Mouse (Mus musculus) small intestine, adult 2 months (tissue): ENCODE results near the gene Bcl2l1. TPM values are rescaled to one million over a fixed set of nuclear protein-coding genes. Genes with fewer than 3 reads are reported as not detected.

Experiments used
- H3K27ac ChIP-seq: fragments of 200-500 bp; 2 replicates; pipeline ENCODE4 v1.5.1; 2012; ENCODE audit warnings: low read depth, low read length, control low read depth, inconsistent platforms; ENCODE audit not compliant: insufficient read depth
- H3K27me3 ChIP-seq: fragments of 200-500 bp; 2 replicates; pipeline ENCODE4 v1.6.1; 2012; ENCODE audit warnings: mild to moderate bottlenecking, moderate library complexity, low read length, inconsistent platforms; ENCODE audit not compliant: control insufficient read depth, insufficient read depth
- H3K36me3 ChIP-seq: fragments of 200-500 bp; 2 replicates; pipeline ENCODE4 v1.6.1; 2012; ENCODE audit warnings: mild to moderate bottlenecking, low read length, control low read depth, inconsistent platforms; ENCODE audit not compliant: control insufficient read depth, insufficient read depth
- H3K4me1 ChIP-seq: fragments of 200-500 bp; 2 replicates; pipeline ENCODE4 v1.6.1; 2012; ENCODE audit warnings: low read length, inconsistent platforms, mixed read lengths; ENCODE audit not compliant: control insufficient read depth, insufficient read depth, insufficient read length
- H3K4me3 ChIP-seq: fragments of 200-500 bp; 2 replicates; pipeline ENCODE4 v1.5.1; 2012; ENCODE audit warnings: low read depth, mild to moderate bottlenecking, control low read depth, inconsistent platforms, low read length, moderate library complexity
- CTCF ChIP-seq: fragments of 200-500 bp; IDR thresholded peaks from 2 replicates; pipeline ENCODE4 v1.5.1; 2012; ENCODE audit warnings: low read depth, mild to moderate bottlenecking, control low read depth, inconsistent platforms, low read length, moderate library complexity, mixed read lengths; ENCODE audit not compliant: insufficient replicate concordance, insufficient read length; ENCODE audit errors: extremely low read depth
- POLR2A ChIP-seq: fragments of 200-500 bp; IDR thresholded peaks from 2 replicates; pipeline ENCODE4 v1.6.1; 2012; ENCODE audit warnings: low read depth, mild to moderate bottlenecking, control low read depth, inconsistent platforms, low read length, moderate library complexity
- WGBS: fragments of 180-500 bp; shearing (Covaris S2); methylation state at CpG from one replicate; pipeline ENCODE4 v1.1.7; 2018; 5-methylcytosine and 5-hydroxymethylcytosine counted together
- polyA plus RNA-seq: library from polyadenylated mRNA; depleted of rRNA; stranded (reverse); fragments of >200 nt; gene quantifications from 2 replicates; pipeline ENCODE4 v1.2.3, GENCODE M21; 2012

Gene Bcl2l1
- polyA plus RNA-seq, 1 experiment: 53.8 TPM

DNA sequence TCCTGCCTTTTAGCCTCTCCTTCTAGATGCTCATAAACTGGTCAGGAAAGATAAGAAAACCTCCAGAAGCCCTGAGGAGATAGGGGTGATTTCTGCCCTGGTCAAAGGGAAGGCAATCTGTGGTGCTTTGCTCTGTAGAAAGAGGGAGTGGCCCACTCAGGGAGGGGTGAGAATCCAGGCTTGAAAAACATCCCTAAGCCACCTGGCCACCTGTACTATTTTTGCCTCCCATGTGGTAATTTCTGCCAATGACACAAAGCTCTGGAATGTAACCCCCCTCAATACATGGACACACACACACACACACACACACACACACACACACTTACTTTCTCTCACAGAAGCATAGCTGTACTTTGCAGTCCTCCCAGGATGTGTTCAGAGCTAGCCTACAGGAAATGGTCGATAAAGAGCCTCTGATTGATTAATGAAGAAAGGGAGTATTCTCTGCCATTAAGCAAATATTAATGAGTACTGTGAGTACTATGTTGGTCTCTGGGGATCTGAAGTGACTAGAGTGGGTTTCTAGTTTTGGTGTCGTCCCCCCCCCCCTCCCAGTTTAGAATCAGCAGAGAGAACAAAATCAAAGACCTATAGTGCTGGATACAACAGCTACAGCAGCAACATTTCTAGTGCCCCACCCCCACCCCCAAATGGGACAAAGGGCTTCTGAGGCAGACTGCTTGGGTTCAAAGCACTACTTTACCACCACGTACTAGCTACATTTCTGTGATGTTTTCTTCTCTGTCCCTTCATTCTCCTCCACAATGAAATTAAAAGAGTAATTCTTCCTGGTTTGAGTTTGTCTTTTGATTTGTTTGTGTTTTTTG, 20.0 kb downstream of the Bcl2l1 start:
- H3K27ac ChIP-seq: peak overlapping the region; percentile 89
- H3K27me3 ChIP-seq: no peaks in the 10 kb centered on the region
- 18% methylated on average over 3 of the region's 3 CpGs for WGBS
- no peaks in the 10 kb centered on the region for H3K36me3 ChIP-seq
- H3K4me3 ChIP-seq: no peak overlapping the region
- TF ChIP-seq POLR2A: no peak
- no peak for TF ChIP-seq CTCF
- peaks cover 49% of the 10 kb centered on the region for H3K4me1 ChIP-seq

DNA sequence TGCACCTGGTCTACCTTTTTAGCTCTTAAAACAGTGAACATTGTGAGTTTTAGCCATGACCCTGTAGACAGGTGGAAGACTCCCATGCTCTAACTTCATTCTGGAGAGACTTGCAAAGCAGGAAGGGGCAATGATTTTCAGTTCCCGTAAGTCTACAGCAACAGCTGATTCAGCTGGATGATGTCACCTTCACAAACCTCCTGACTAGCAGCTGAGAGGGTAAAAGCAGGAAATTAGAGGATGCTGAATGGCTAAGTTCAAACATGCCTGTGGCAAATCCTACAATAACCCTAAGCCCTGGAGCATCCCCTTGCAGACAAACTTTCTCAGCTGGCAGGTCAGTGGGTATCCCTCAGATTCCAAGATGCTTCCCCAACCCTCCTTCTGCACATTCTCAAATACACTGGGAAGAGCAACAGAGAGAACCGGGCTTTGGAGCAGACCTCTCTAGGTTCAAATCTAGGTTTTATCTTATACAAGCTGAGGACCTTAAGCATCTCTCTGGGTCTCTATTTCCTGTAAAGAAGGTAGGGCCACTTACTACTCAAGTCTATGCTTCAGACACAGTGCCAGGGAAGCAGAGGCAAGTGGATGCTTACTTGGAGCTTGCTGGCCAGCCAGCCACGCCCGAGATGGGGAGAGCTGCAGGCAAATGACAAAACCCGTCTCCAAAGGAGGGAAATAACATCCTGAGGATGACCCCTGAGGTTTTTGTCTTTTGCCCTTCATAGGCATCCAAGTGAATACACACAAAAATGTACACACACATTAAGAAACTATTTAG, 21.2 kb downstream of the Bcl2l1 start:
- WGBS: 46% methylated on average over 5 of the region's 5 CpGs
- no peaks in the 10 kb centered on the region for H3K27me3 ChIP-seq
- H3K36me3 ChIP-seq: no peaks in the 10 kb centered on the region
- no peak overlapping the region for H3K4me3 ChIP-seq
- TF ChIP-seq CTCF (no peak), POLR2A (no peak)
- peaks cover 43% of the 10 kb centered on the region for H3K4me1 ChIP-seq
- H3K27ac ChIP-seq: peak overlapping the region; percentile 89

DNA sequence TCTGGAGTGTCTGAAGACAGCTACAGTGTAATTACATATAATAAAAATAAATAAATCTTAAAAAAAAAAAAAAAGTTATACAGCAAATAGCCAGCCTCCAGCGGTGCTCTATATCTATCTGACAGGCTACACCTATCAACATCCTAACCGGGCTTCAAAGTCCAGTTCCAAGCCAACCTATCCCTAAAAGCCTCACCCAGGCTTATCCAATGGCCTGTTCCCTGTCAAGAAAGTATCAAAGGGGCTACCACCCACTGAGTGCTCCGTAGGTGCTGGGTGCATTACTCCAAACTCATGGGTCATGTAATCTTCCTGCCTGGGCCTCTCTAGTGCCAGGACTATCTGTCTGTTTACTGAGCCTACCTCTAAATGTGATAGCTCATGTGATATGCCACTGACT, 23.4 kb downstream of the Bcl2l1 start:
- WGBS: 27% methylated on average over 3 of the region's 3 CpGs
- Histone ChIP-seq H3K36me3 (no peaks in the 10 kb centered on the region), H3K27me3 (no peaks in the 10 kb centered on the region), H3K27ac (peak overlapping the region; percentile 84), H3K4me1 (peaks cover 46% of the 10 kb centered on the region), H3K4me3 (no peak overlapping the region)
- TF ChIP-seq POLR2A (no peak), CTCF (no peak)

DNA sequence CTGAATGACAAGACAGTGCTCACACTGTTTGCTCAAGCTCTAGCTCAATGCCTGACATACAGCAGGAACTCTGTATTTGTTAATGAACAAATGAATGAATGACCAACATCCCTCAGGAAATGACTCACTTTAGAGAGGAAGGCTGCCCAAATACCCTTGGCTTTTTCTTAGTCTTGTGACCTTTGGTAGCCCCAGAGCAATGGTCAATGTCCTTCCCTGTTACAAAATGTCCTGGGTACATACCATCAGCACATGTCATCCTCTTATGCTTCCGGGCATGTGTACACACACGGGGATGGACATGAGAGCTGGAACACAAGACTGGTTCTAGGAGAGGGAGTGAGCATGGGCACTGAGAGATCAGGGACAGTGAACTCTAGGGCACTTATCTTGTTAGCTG, 25.5 kb downstream of the Bcl2l1 start:
- no peaks in the 10 kb centered on the region for H3K27me3 ChIP-seq
- H3K4me1 ChIP-seq: peaks cover 37% of the 10 kb centered on the region
- no peak overlapping the region for H3K4me3 ChIP-seq
- peak overlapping the region; percentile 97 for H3K27ac ChIP-seq
- TF ChIP-seq CTCF: no peak
- no peak for TF ChIP-seq POLR2A
- WGBS: 38% methylated on average over 2 of the region's 2 CpGs
- H3K36me3 ChIP-seq: no peaks in the 10 kb centered on the region

DNA sequence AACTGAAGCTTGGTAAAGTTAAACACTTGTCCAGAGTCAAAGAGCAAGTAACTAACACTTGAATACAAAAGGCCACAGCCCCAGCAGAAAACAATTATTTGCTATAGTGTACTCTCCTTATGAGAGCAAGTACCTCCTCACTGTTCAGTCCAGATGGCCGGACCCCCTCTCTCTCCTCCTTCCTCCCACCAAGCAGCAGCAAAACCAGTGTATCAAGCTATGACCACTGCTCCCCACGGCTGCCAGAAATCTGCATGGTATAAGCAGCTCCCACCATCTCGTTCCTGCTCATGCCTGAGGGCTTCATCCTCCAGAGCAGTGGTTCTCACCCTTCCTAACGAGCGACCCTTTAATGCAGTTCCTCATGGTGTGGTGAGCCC, 26.4 kb downstream of the Bcl2l1 start:
- Histone ChIP-seq H3K36me3 (no peaks in the 10 kb centered on the region), H3K4me3 (no peak overlapping the region), H3K4me1 (peaks cover 31% of the 10 kb centered on the region), H3K27ac (peak overlapping the region; percentile 97), H3K27me3 (no peaks in the 10 kb centered on the region)
- no peak for TF ChIP-seq POLR2A
- no peak for TF ChIP-seq CTCF
- WGBS: 66% methylated on average over 5 of the region's 5 CpGs

DNA sequence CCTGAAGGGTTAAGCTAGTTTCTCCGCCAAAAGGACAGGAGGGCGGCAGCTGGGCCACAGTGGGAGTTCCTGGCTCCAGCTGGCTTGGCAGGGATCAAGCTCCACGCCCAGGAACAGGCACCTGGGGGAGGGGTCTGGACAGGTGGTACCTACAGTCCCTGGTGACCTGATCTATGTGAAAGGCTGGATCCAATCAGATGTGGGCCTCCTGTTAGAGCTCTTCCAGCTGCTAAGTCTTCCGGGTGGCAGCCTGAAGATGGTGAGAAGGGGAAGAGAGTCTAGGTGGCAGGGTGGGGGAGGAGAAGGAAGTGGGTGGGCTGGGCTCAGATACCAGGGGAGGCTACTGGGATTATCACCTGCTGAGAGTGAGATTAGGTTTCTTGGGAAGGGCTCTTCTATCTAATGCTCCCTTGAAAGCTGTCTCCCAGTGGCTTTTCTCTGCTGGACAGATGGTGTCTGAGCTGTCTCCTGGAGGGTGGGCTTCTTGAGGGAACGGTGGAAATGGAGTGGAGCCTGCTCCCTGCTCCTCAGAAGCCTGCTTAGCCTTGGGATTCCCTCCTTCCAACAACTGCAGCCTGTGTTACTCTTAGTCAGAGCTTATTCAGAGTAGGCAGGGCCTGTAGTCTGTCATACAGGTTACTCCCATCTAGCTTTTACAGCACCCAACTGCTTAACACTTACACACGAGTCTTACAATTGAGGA, 27.0 kb downstream of the Bcl2l1 start:
- peak overlapping the region; percentile 97 for H3K27ac ChIP-seq
- H3K36me3 ChIP-seq: no peaks in the 10 kb centered on the region
- WGBS: 8% methylated on average over 6 of the region's 6 CpGs
- no peak for TF ChIP-seq CTCF
- TF ChIP-seq POLR2A: 0 out of 2 replicates have a peak, but pooled peaks have one; percentile 23
- H3K4me3 ChIP-seq: no peak overlapping the region
- peaks cover 28% of the 10 kb centered on the region for H3K4me1 ChIP-seq
- H3K27me3 ChIP-seq: no peaks in the 10 kb centered on the region
